Mouse (Mus musculus): ENCODE results near the gene Rock2.

DNA sequence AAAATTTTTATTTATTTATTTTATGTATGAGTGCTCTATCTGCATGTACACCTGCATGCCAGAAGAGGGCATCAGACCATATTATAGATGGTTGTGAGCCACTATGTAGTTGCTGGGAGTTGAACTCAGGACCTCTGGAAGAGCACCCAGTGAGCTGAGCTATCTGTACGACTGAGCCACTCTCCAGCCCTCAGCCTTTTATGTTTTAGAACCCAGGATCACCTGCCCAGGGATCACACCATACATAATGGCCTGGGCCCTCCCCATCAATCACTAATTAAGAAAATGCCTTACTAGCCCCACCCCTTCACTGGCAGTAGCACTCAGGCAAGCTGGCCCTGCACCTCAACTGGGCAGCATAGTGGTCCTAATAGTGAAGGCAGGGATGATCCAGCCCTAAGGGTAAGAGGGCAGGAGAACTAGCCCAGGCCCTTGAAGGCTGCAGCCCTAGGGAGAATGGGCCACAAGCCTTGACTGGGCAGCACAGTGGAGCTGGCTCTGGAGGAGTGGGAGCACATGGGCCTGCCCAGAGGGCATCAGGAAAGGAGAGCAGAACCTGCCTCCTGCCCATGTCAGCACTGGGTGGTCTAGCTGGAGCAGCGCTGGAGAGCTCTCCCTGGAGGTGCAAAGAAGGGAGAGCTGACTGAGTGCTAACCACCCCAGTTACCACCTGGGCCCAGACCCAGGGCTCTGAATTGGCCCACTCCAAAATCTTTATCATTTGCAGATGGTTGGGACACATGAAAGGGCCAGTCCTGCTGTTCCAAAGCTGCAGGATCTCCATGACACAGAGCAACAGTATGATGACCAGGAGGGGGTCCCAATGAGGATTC lies 117.6 kb downstream of the Rock2 start:
- TF ChIP-seq POLR2A (IDR thresholded peaks at IDR 0.05; ENCODE audit: insufficient read depth, low read depth, low read length) (no peak), CTCF (IDR thresholded peaks at IDR 0.05; ENCODE audit: insufficient read depth, low read depth, low read length) (no peak)
